Mouse (Mus musculus) cortical plate, adult 2 months (tissue): ENCODE data around the gene Gsg1l. TPM values are rescaled to one million over a fixed set of nuclear protein-coding genes. Genes with fewer than 3 reads are reported as not detected.

ENCODE experiments used
- H3K27ac ChIP-seq: fragments of 200-500 bp; 2 replicates; pipeline ENCODE4 v1.5.1; 2012; ENCODE audit warnings: low read length, control low read depth, inconsistent platforms; ENCODE audit not compliant: insufficient read depth
- H3K4me1 ChIP-seq: fragments of 200-500 bp; 2 replicates; pipeline ENCODE4 v1.6.1; 2011; ENCODE audit warnings: low read length; ENCODE audit not compliant: control insufficient read depth, insufficient read depth
- H3K4me3 ChIP-seq: fragments of 200-500 bp; 2 replicates; pipeline ENCODE4 v1.5.1; 2011; ENCODE audit warnings: mild to moderate bottlenecking, low read length, control low read depth; ENCODE audit not compliant: insufficient read depth
- CTCF ChIP-seq: fragments of 200-500 bp; IDR thresholded peaks from 2 replicates; pipeline ENCODE4 v1.5.1; 2011; ENCODE audit warnings: mild to moderate bottlenecking, control low read depth, low read length; ENCODE audit not compliant: insufficient read depth; ENCODE audit errors: extremely low read depth
- POLR2A ChIP-seq: fragments of 200-500 bp; IDR thresholded peaks from 2 replicates; pipeline ENCODE4 v1.6.1; 2011; ENCODE audit warnings: mild to moderate bottlenecking, low read length, control low read depth; ENCODE audit not compliant: insufficient read depth; ENCODE audit errors: extremely low read depth
- polyA plus RNA-seq: library from polyadenylated mRNA; depleted of rRNA; stranded (reverse); fragments of >200 nt; gene quantifications from 2 replicates; pipeline ENCODE4 v1.2.3, GENCODE M21; 2012

Gene Gsg1l
- polyA plus RNA-seq, 1 experiment, result 69.5 TPM

DNA sequence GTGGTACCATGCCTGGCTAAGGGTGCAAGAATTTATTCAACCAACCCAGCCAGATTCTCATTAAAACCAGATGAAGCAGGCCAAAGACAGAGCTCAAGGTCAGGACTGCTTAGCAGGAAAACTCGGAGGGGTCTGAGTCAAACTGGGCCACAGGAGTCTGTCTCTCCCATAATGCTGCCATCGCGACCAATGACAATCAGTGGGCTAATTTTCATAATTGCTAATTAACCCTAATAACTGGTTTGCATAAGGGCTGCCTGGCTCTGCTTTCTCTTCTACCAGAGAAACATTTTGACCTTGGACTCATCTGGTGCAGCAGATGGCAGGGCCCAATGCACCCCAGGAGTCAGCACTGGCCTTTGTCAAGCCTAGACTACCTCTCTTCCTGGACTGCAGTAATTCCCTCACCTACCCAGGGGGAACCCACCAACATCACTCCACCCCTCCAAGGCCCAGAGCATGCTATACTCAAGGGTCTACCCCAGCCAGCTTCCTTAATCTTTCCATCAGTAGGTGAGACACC lies 127.8 kb downstream of the Gsg1l start:
- no peaks in the 10 kb centered on the region for H3K4me1 ChIP-seq
- no peak for TF ChIP-seq CTCF
- no peak for TF ChIP-seq POLR2A
- H3K4me3 ChIP-seq, result no peak overlapping the region
- H3K27ac ChIP-seq, result no peak overlapping the region

DNA sequence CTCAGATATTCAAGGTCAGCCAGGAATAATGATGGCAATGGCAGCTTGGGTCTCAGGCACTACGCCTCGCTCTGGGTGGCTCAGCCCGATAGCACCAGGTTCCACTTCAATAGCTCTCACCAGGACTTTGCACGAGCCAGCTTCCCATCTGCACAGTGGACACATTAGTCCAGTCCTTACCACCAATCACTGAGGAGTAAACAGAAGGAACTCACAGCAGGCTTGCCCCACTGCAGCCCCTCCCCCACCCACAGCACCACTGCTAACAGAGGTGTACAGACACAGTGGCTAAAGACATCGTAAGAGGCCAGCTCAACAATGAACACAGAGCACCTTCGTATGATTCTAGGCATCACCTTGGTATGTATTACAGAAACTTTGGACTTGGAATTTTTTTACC lies 128.4 kb downstream of the Gsg1l start:
- TF ChIP-seq POLR2A (no peak), CTCF (no peak)
- H3K4me3 ChIP-seq, result no peak overlapping the region
- no peaks in the 10 kb centered on the region for H3K4me1 ChIP-seq
- no peak overlapping the region for H3K27ac ChIP-seq

DNA sequence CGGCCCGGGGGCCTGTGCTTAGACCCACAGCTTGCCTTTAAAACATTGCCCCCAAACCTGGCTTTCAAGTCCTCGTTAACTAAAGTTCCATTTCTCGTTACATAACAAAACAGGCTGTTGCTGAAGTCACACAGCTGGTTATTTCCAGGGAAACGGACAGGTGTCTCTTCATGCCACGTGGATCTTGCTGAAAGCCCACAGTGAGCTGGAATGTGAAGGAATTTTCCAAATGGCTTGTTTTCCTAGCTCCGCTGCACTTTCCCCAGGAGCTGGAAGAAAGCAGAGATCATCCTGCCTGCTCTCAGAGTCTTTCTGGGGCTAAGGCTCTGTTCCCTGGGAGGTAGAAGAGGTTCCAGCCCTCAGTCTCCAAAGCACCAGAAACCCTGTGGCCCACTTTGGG lies 130.3 kb downstream of the Gsg1l start:
- TF ChIP-seq POLR2A, result no peak
- TF ChIP-seq CTCF, result no peak
- Histone ChIP-seq H3K4me1 (no peaks in the 10 kb centered on the region), H3K27ac (no peak overlapping the region), H3K4me3 (no peak overlapping the region)

DNA sequence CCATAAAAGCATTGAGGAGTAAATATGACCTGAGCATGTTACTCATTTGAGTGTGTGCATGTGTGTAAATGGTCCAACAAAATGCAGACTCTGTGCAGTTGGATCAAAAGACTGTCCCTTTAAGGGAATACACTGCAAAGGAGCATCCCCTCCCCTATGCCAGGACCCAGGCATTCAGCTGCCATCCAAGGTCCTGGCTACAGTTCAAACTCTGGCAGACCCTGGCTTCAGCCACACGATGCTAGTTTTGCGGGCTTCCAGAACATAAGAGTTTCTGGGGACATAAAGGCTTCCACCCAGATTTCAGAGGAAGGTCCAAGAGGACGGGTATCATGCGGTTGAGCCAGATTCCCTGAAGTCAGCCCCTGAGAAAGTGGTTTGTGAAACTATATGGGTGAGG lies 133.2 kb downstream of the Gsg1l start:
- H3K27ac ChIP-seq, result no peak overlapping the region
- H3K4me3 ChIP-seq, result no peak overlapping the region
- H3K4me1 ChIP-seq, result 0 out of 2 replicates have a peak, but pooled peaks cover 3% of the 10 kb centered on the region
- TF ChIP-seq POLR2A (no peak), CTCF (no peak)

DNA sequence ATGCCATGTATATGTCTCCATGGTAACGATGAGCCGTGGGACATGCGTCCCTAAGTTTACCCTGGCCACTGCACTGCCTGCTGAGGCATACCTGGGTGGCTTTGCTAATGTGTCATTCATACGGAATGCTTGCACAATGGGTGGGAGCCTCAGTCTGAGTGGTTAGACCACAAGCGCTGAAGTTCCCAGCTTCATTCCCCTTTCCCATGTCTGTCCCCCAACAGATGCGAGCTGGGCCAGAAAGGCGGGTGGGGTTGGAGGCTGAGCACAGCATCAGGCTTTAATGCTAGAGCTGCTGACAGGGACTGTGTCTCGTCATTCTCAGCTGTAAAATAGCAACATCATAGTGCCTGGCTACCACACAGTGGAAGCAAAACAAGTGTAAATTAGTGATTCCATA lies 136.3 kb downstream of the Gsg1l start:
- Histone ChIP-seq H3K27ac (no peak overlapping the region), H3K4me3 (no peak overlapping the region), H3K4me1 (0 out of 2 replicates have a peak, but pooled peaks cover 3% of the 10 kb centered on the region)
- TF ChIP-seq CTCF (no peak), POLR2A (no peak)

DNA sequence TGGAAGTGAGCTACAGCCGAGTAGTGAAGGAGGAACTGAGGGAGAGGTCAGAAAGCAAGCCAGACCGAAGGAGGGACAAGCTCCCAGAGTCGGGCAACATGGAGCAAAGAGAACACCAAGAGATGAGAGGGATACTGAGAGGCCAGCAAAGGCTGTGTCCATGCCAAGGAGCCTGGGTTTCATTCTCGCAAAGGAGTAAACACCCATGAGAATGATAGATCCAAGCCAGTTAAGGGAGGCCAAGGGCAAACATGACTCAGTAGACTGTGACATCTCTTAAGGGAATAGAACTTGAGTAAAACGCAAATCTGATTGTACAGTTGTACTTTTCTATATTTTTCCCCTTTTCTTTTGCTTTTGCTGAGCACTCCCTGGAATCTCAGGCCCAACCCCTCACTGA lies 137.6 kb downstream of the Gsg1l start:
- Histone ChIP-seq H3K27ac (no peak overlapping the region), H3K4me1 (0 out of 2 replicates have a peak, but pooled peaks cover 3% of the 10 kb centered on the region), H3K4me3 (no peak overlapping the region)
- TF ChIP-seq CTCF, result no peak
- no peak for TF ChIP-seq POLR2A

DNA sequence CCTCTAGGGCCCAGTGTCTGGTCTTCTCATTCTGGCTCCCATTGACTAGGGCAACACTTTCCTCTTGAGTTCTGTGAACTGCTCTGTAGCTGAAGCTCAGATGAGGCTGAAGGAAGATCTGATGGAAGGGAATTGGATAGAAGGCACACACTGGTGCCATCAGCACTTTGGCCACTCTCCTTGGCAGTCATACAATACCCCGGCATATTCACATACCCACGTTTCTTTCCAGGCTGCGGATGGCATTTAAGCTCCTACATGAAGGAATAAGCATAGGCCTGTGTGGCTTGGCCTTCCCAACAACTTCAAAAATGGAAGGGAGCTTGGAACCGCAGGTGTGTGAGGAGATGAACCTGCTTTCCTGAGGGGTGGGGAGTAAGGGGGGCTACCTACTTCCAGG lies 138.7 kb downstream of the Gsg1l start:
- H3K4me3 ChIP-seq, result no peak overlapping the region
- TF ChIP-seq POLR2A (no peak), CTCF (no peak)
- H3K4me1 ChIP-seq, result 0 out of 2 replicates have a peak, but pooled peaks cover 3% of the 10 kb centered on the region
- H3K27ac ChIP-seq, result no peak overlapping the region

DNA sequence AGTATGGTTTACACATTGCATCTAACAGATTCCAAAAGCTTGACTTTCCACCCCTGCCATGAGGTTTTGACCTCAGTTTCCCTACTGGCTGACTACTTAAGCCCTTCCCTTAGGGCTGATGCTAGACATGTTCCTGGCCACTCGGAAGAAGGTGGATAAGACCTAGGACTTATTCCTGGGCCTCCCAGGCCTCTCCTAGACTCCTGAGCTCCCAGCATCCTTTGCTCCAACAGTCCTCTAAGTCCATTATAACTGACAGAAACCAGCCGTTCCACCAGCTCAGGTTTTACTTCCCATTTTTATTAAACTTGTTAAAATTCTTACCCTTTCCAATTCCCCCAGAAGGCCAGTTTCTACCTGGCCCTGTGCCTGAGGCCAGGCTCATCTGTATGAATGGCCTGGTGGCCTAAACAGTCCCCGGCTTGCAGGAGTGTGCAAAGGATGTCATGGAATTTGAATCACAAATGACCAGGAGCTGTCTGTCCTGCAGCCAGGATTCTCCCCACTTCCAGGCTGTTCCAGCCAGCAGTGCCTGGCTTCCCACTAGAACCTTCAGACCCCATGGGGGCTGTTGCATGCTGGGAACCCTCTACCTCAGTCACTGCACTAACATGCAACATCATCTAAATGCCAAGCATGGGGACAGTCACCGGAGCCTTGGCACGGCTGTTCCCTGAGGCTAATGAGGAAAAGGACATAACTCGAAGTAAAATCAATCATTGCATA lies 139.7 kb downstream of the Gsg1l start:
- no peak overlapping the region for H3K27ac ChIP-seq
- 0 out of 2 replicates have a peak, but pooled peaks cover 3% of the 10 kb centered on the region for H3K4me1 ChIP-seq
- H3K4me3 ChIP-seq, result no peak overlapping the region
- no peak for TF ChIP-seq POLR2A
- no peak for TF ChIP-seq CTCF

DNA sequence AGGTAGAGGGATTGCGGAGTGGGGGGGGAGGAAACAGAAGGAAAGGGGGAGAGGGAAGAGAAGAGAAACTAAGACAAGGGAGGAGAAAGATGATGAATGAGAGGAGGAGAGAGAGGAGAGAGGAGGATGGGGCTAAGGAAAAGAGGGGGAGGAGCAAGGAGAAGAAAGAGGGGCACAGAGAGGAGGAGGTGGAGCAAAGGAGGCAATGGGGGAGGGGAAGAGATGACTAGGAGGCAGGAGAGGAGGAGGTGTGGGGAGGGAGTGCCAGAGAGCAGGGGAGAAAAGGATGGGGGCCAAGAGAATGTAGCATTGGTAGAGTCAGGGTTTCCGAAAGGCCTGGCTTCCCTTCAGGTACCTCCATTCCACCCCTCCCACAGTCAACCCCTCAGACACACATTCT lies 147.9 kb downstream of the Gsg1l start:
- Histone ChIP-seq H3K4me1 (peaks cover 8% of the 10 kb centered on the region), H3K27ac (no peak overlapping the region), H3K4me3 (no peak overlapping the region)
- TF ChIP-seq CTCF, result no peak
- no peak for TF ChIP-seq POLR2A
